Comparison of ENCODE assay signal across 8 mouse cellular contexts in the genomic region with DNA sequence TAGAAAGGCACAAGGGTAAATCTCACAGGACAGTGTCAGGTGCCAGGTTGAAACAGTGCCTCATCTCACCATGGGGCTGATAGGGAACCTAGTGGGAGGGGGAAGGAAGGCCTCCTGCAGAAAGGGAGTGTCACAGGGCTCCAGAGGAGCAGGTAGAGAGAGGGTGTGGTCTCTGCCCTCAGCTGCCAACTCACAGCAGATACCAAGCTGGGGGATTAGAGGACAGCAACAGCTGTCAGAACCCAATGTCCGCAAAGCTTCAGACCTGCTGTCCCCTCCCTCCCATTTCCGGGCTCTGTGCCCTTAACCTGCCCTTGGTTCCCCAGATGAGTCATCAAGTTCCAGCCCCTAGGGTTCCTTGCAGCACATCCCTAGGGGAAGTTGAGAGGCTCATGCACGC. TPM values are rescaled to one million over a fixed set of nuclear protein-coding genes. Genes with fewer than 3 reads are reported as not detected.
DNase-seq lines count a peak whose midpoint lies in the region; ATAC-seq lines count a peak whose summit lies in the region.
"Had no signal": no experiment of that assay in that cellular context is flagged by ENCODE, and none has a peak within 500 bp of the region (broad histone marks: within the 10 kb centered on the region; RNA-seq: fewer than 3 reads in every experiment).

No protein-coding gene starts in this region.

- 18% methylated on average over 3 of the region's 3 CpGs for WGBS in liver, embryonic 13.5 days (ENCODE audit: insufficient replicate concordance)

- peak overlapping the region; percentile 62 for H3K4me2 ChIP-seq in liver, embryonic 13.5 days

- H3K36me3 ChIP-seq in liver, embryonic 13.5 days, result no peaks in the 10 kb centered on the region
- H3K36me3 ChIP-seq: midbrain, embryonic 10.5 days had no signal

- H3K27me3 ChIP-seq in liver, embryonic 13.5 days, result no peaks in the 10 kb centered on the region

- peak; percentile 70 for ATAC-seq in liver, embryonic 13.5 days (ENCODE audit: low read depth)

- H3K4me3 ChIP-seq in liver, embryonic 13.5 days (replicated peaks), result 0 out of 2 replicates have a peak overlapping the region, but pooled peaks have one; percentile 24
- H3K4me3 ChIP-seq: midbrain, embryonic 10.5 days had no signal

- H3K9ac ChIP-seq in liver, embryonic 13.5 days, result peak overlapping the region; percentile 77

- peak; percentile 6 for DNase-seq in thymus, postnatal 14 days
- no peak for DNase-seq in thymus, adult 18-20 months
- peak; percentile 68 for DNase-seq in c-Kit-positive CD71-positive TER-119-positive erythroid progenitor cells, embryonic 14.5 days (ENCODE audit: low spot score)
- peak; percentile 73 for DNase-seq in liver, embryonic 13.5 days
- DNase-seq in cerebellum, postnatal 14 days, result no peak
- DNase-seq in frontal cortex, adult 2 months (ENCODE audit: extremely low spot score in 1 of 2, low spot score in 1 of 2), result no peak
- no peak for DNase-seq in urinary bladder, postnatal 25 days (ENCODE audit: low spot score)

- peak overlapping the region; percentile 98 for H3K27ac ChIP-seq in liver, embryonic 13.5 days
- H3K27ac ChIP-seq: midbrain, embryonic 10.5 days had no signal

- peaks cover 5% of the 10 kb centered on the region; the same call in 1 of the 2 replicates for H3K9me3 ChIP-seq in liver, embryonic 13.5 days (replicated peaks)

- peaks cover 98% of the 10 kb centered on the region for H3K4me1 ChIP-seq in liver, embryonic 13.5 days (replicated peaks)

RNA-seq across cellular contexts. Expression of gene Phospho1, which starts 18.8 kb away (rescaled TPM):
- 5.2 and 6.2 TPM in 2 replicates for polyA plus RNA-seq in liver, embryonic 13.5 days (2015; fragmentation: Nextera tagmentation; extraction: Ambion mirVana)
- polyA plus RNA-seq in frontal cortex, adult 2 months (2012; rRNA removed), result 68.7 and 70.4 TPM in 2 replicates

RNA-seq across cellular contexts. Expression of gene Gngt2, which starts 31.5 kb away (rescaled TPM):
- 13.8 and 15.3 TPM in 2 replicates for polyA plus RNA-seq in liver, embryonic 13.5 days (2015; fragmentation: Nextera tagmentation; extraction: Ambion mirVana)
- polyA plus RNA-seq in frontal cortex, adult 2 months (2012; rRNA removed), result 7.2 and 9.4 TPM in 2 replicates

RNA-seq across cellular contexts. Expression of gene Abi3, which starts 36.7 kb away (rescaled TPM):
- 5.8 and 6.3 TPM in 2 replicates for polyA plus RNA-seq in liver, embryonic 13.5 days (2015; fragmentation: Nextera tagmentation; extraction: Ambion mirVana)
- 9.6 and 11.2 TPM in 2 replicates for polyA plus RNA-seq in frontal cortex, adult 2 months (2012; rRNA removed)

Comparison
In these comparisons a context has a peak if more than half of its experiments do, and no peak if none do; other contexts are left out.
1. DNase-seq: peak in thymus, postnatal 14 days (single experiment), c-Kit-positive CD71-positive TER-119-positive erythroid progenitor cells, embryonic 14.5 days (single experiment) and liver, embryonic 13.5 days (single experiment); none in thymus, adult 18-20 months (0 of 2), cerebellum, postnatal 14 days (0 of 2), frontal cortex, adult 2 months (0 of 2) and urinary bladder, postnatal 25 days (single experiment).